Mouse (Mus musculus): Measurements from ENCODE around the gene Ylpm1. TPM values are rescaled to one million over a fixed set of nuclear protein-coding genes. Genes with fewer than 3 reads are reported as not detected.

Gene Ylpm1
- polyA plus RNA-seq, 1 experiment from 2014 or later, result 45.3 TPM

DNA sequence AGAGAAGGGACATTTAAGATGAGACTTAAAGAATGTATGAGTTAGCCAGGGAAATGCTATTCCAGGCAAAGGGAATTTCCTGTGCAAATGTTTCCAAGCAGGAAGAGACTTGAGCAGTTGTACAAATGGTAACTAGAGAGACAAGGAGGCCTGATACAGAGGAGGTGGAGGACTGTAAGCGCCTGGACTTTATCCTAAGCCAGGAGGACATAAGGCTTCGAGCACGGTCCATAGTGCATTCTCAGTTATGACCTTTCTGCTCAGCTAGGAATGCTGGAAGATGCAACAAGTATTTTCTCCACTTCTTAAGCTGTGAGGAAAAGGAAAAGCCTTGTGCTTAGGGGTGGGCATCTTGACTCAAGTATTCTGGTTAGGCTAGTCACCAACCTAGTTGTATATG lies 117.2 kb downstream of the Ylpm1 start:
- 90% methylated on average over 3 of the region's 3 CpGs for WGBS
- H3K4me1 ChIP-seq (ENCODE audit: control insufficient read depth, insufficient read depth, low read length), result peaks cover 3% of the 10 kb centered on the region
- peaks cover 3% of the 10 kb centered on the region; the same call in 1 of the 2 replicates for H3K36me3 ChIP-seq (replicated peaks; ENCODE audit: control insufficient read depth, insufficient read depth, low read depth, low read length)
- no peaks in the 10 kb centered on the region for H3K27me3 ChIP-seq (ENCODE audit: control insufficient read depth, insufficient read depth, low read length)
- H3K27ac ChIP-seq (replicated peaks; ENCODE audit: low read depth, low read length), result no peak overlapping the region
- no peak overlapping the region for H3K9ac ChIP-seq (replicated peaks; ENCODE audit: low read length)
- no peak overlapping the region for H3K4me3 ChIP-seq (ENCODE audit: low read depth, low read length)
- ATAC-seq (replicated peaks; ENCODE audit: insufficient number of reproducible peaks, low FRiP score, low TSS enrichment, low read depth) (no peak), DNase-seq (ENCODE audit: low spot score) (no peak)
- H3K9me3 ChIP-seq (replicated peaks; ENCODE audit: control insufficient read depth, low read length), result no peaks in the 10 kb centered on the region
- no peak overlapping the region for H3K4me2 ChIP-seq (ENCODE audit: low read depth, low read length)

DNA sequence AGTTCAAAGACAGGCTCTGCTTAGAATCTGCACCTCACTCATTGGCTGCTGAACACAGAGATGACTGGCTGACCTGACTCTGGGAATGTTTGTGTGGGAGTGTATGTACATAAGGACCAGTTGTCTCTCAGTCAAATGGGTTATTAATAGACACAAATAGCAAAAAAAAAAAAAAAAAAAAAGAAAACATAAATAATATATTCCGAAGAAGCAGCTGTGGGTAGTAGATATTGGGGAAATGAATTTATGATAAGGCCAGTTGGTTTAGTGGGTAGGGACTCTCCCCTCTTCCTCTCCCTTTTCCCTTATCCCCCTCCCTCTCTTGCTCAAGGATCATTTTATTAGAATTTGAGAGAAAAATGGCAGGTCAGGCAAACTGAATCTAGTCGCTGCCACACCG lies 117.8 kb downstream of the Ylpm1 start:
- ATAC-seq (replicated peaks; ENCODE audit: insufficient number of reproducible peaks, low FRiP score, low TSS enrichment, low read depth) (no peak), DNase-seq (ENCODE audit: low spot score) (no peak)
- H3K36me3 ChIP-seq (replicated peaks; ENCODE audit: control insufficient read depth, insufficient read depth, low read depth, low read length), result peaks cover 3% of the 10 kb centered on the region; the same call in 1 of the 2 replicates
- H3K27ac ChIP-seq (replicated peaks; ENCODE audit: low read depth, low read length), result no peak overlapping the region
- WGBS, result 98% methylated on average over 3 of the region's 3 CpGs
- no peak overlapping the region for H3K4me2 ChIP-seq (ENCODE audit: low read depth, low read length)
- no peak overlapping the region for H3K4me3 ChIP-seq (ENCODE audit: low read depth, low read length)
- peaks cover 3% of the 10 kb centered on the region for H3K4me1 ChIP-seq (ENCODE audit: control insufficient read depth, insufficient read depth, low read length)
- no peaks in the 10 kb centered on the region for H3K9me3 ChIP-seq (replicated peaks; ENCODE audit: control insufficient read depth, low read length)
- H3K27me3 ChIP-seq (ENCODE audit: control insufficient read depth, insufficient read depth, low read length), result no peaks in the 10 kb centered on the region
- H3K9ac ChIP-seq (replicated peaks; ENCODE audit: low read length), result no peak overlapping the region

DNA sequence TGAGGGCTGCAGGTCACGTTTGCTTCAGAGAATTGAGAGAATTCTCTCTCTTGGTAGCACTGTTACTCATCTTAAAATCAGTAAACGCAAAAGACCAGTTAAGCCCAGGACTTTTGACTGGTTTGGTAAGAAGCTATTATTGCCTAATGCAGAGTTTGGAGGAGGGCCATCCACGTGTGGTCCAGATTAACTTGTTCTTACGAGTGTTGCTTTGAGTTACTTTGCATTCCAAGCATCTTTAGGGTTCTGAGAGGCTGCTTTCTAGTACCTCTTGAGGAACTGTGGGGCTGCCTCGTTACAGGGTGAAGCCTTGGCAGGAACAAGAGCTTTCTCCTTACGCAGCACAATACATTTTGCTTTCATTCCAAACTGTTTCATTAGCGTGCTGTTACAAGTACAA lies 119.6 kb downstream of the Ylpm1 start:
- no peak overlapping the region for H3K4me2 ChIP-seq (ENCODE audit: low read depth, low read length)

More for the DNA sequence above, 119.6 kb downstream of the Ylpm1 start:
- Histone ChIP-seq H3K27ac (replicated peaks; ENCODE audit: low read depth, low read length) (no peak overlapping the region), H3K4me1 (ENCODE audit: control insufficient read depth, insufficient read depth, low read length) (peaks cover 3% of the 10 kb centered on the region), H3K9ac (replicated peaks; ENCODE audit: low read length) (no peak overlapping the region), H3K4me3 (ENCODE audit: low read depth, low read length) (no peak overlapping the region), H3K27me3 (ENCODE audit: control insufficient read depth, insufficient read depth, low read length) (no peaks in the 10 kb centered on the region), H3K36me3 (replicated peaks; ENCODE audit: control insufficient read depth, insufficient read depth, low read depth, low read length) (peaks cover 3% of the 10 kb centered on the region), H3K9me3 (replicated peaks; ENCODE audit: control insufficient read depth, low read length) (no peaks in the 10 kb centered on the region)
- DNase-seq (ENCODE audit: low spot score), result no peak
- 78% methylated on average over 7 of the region's 7 CpGs for WGBS
- no peak for ATAC-seq (replicated peaks; ENCODE audit: insufficient number of reproducible peaks, low FRiP score, low TSS enrichment, low read depth)

Other genes starting within 250 kb of the Ylpm1 start
- 72.6 and 73.9 TPM in 2 replicates for gene Npc2, start 223.2 kb upstream of the Ylpm1 start, polyA plus RNA-seq (2014; fragmentation: Nextera tagmentation; extraction: Ambion mirVana)
- gene Isca2, start 223.1 kb upstream of the Ylpm1 start, polyA plus RNA-seq (2014; fragmentation: Nextera tagmentation; extraction: Ambion mirVana), result 128 and 136 TPM in 2 replicates
- 0.04 and 0.14 TPM in 2 replicates for gene Ltbp2, start 119.8 kb upstream of the Ylpm1 start, polyA plus RNA-seq (2014; fragmentation: Nextera tagmentation; extraction: Ambion mirVana)
- gene Fcf1, start 25.4 kb upstream of the Ylpm1 start, polyA plus RNA-seq (2014; fragmentation: Nextera tagmentation; extraction: Ambion mirVana), result 163 and 169 TPM in 2 replicates
- 19.9 and 21.1 TPM in 2 replicates for gene Arel1, start 25.4 kb upstream of the Ylpm1 start, polyA plus RNA-seq (2014; fragmentation: Nextera tagmentation; extraction: Ambion mirVana)
- gene Prox2, start 114.4 kb downstream of the Ylpm1 start, polyA plus RNA-seq (2014; fragmentation: Nextera tagmentation; extraction: Ambion mirVana), result 2.9 TPM in 2 replicates
- 91.2 and 102 TPM in 2 replicates for gene Dlst, start 114.5 kb downstream of the Ylpm1 start, polyA plus RNA-seq (2014; fragmentation: Nextera tagmentation; extraction: Ambion mirVana)
- gene Rps6kl1, start 154.9 kb downstream of the Ylpm1 start, polyA plus RNA-seq (2014; fragmentation: Nextera tagmentation; extraction: Ambion mirVana), result 1.3 and 1.6 TPM in 2 replicates
- gene Pgf, start 181.5 kb downstream of the Ylpm1 start, polyA plus RNA-seq (2014; fragmentation: Nextera tagmentation; extraction: Ambion mirVana), result 13.4 and 14.5 TPM in 2 replicates
- gene Eif2b2, start 223.2 kb downstream of the Ylpm1 start, polyA plus RNA-seq (2014; fragmentation: Nextera tagmentation; extraction: Ambion mirVana), result 89.6 and 90.0 TPM in 2 replicates